Mouse (Mus musculus) MEL (cell line): ENCODE results near the gene Tgfb1i1.

Source experiments
- CHD2 ChIP-seq: IDR thresholded peaks from 2 replicates; pipeline ENCODE4 v1.6.1; 2011; ENCODE audit warnings: low read length, improper control_type of control experiment
- CTCF ChIP-seq, 3 experiments: IDR thresholded peaks in 2 of 3; conservative IDR thresholded peaks in 1 of 3; 2 replicates each; pipeline ENCODE4 v1.5.1; 2011 to 2012; ENCODE audit warnings: low read length in 3 of 3, low read depth in 2 of 3, mild to moderate bottlenecking in 2 of 3, improper control_type of control experiment in 1 of 3, inconsistent platforms in 1 of 3, mixed read lengths in 1 of 3, moderate library complexity in 1 of 3; ENCODE audit not compliant: control insufficient read depth in 1 of 3, insufficient read depth in 1 of 3, poor library complexity in 1 of 3, severe bottlenecking in 1 of 3
- EP300 ChIP-seq, 2 experiments: IDR thresholded peaks; 2 replicates each; pipeline ENCODE4 v1.6.1; 2011; ENCODE audit warnings: improper control_type of control experiment in 2 of 2, low read length in 2 of 2, low read depth in 1 of 2, mild to moderate bottlenecking in 1 of 2
- ETS1 ChIP-seq: IDR thresholded peaks from 2 replicates; pipeline ENCODE4 v1.6.1; 2012; ENCODE audit warnings: low read depth, mild to moderate bottlenecking, inconsistent platforms, low read length, improper control_type of control experiment, moderate library complexity
- GABPA ChIP-seq: IDR thresholded peaks from 2 replicates; pipeline ENCODE4 v1.6.1; 2012; ENCODE audit warnings: low read depth, mild to moderate bottlenecking, inconsistent platforms, low read length, improper control_type of control experiment, moderate library complexity

DNA sequence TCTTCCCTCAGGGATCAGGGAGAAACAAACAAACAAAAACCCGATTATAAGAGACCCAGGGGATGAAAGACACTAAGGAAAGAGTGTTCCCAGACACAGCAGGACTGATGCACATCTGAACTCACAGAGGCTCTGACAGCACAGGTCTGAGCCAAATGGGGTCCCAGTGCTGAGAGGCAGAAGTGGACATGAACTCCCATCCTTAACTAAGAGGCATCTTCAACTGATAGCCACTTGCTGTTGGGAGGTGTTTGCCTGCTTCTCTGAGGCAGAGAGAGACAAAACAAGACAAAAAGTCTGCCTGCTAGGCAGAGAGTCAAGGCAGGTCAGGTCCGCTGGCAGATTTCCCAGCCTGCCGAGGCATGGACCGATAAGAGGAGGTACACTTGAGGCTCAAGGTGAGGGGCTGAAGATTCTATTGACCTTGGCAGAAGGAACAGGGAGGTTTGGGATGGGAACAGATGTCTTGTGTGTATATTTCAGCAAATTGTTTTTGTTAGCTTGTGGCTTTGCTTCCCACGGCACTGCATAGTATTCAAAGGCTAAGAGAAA, 10.2 kb downstream of the Tgfb1i1 start:
- peak; percentile 34 to 45 for TF ChIP-seq EP300 (IDR thresholded peaks at IDR 0.05; ENCODE audit: low read depth in 1 of 2, low read length in 2 of 2)
- no peak for TF ChIP-seq GABPA
- TF ChIP-seq CHD2 = no peak
- TF ChIP-seq CTCF (IDR thresholded peaks at IDR 0.05 in 2 of 3, conservative IDR thresholded peaks at IDR 0.05 in 1 of 3; ENCODE audit: control insufficient read depth in 1 of 3, insufficient read depth in 1 of 3, low read depth in 2 of 3, low read length in 3 of 3, poor library complexity in 1 of 3, severe bottlenecking in 1 of 3) = no peak
- peak; percentile 27; the same call in 1 of the 2 replicates for TF ChIP-seq ETS1
